Mouse (Mus musculus) thymus, postnatal 10 days (tissue): ENCODE measurements around the gene Slc18a2.

Source experiments
- DNase-seq, 2 experiments: peaks; one replicate each; pipeline ENCODE4 v3.0.0; 2021; ENCODE audit warnings: low spot score in 2 of 2

The Slc18a2 gene

GRCm38 (mm10) chr19:59276354-59276753 is 15.7 kb downstream of the Slc18a2 start:
- DNase-seq, result no peak

- DNase-seq, result no peak
Measured at GRCm38 (mm10) chr19:59280841-59281240, 20.1 kb downstream of the Slc18a2 start.

- DNase-seq, result no peak
Measured at GRCm38 (mm10) chr19:59282001-59282400, 21.3 kb downstream of the Slc18a2 start.

GRCm38 (mm10) chr19:59289042-59289441 is 28.3 kb downstream of the Slc18a2 start:
- DNase-seq, result no peak

GRCm38 (mm10) chr19:59289811-59290210 is 29.1 kb downstream of the Slc18a2 start:
- no peak for DNase-seq

GRCm38 (mm10) chr19:59292183-59292839 is 31.6 kb downstream of the Slc18a2 start:
- no peak for DNase-seq

GRCm38 (mm10) chr19:59315308-59315707 is 54.6 kb downstream of the Slc18a2 start:
- no peak for DNase-seq

- DNase-seq, result peak in 1 of 2 experiments; percentile 19
Measured at GRCm38 (mm10) chr19:59316571-59316970, 55.9 kb downstream of the Slc18a2 start.

- no peak for DNase-seq
Measured at GRCm38 (mm10) chr19:59321990-59322389, 61.3 kb downstream of the Slc18a2 start, which contains the start of gene Rps12-ps3. Gene Rps12-ps3, plus strand, starts transcription at chr19:59322290.

- DNase-seq, result no peak
Measured at GRCm38 (mm10) chr19:59330816-59331225, 70.1 kb downstream of the Slc18a2 start.

- DNase-seq, result no peak
Measured at GRCm38 (mm10) chr19:59336655-59337054, 76.0 kb downstream of the Slc18a2 start.

- DNase-seq, result no peak
Measured at GRCm38 (mm10) chr19:59337872-59338681, 77.4 kb downstream of the Slc18a2 start.

- no peak for DNase-seq
Measured at GRCm38 (mm10) chr19:59339908-59340307, 79.2 kb downstream of the Slc18a2 start.

- DNase-seq, result no peak
Measured at GRCm38 (mm10) chr19:59342964-59343363, 82.3 kb downstream of the Slc18a2 start.

GRCm38 (mm10) chr19:59344304-59344711 is 83.6 kb downstream of the Slc18a2 start:
- DNase-seq, result peak; percentile 31 to 37

- peak; percentile 59 to 61 for DNase-seq
Measured at GRCm38 (mm10) chr19:59345081-59345657, 84.5 kb downstream of the Slc18a2 start.
